Mouse (Mus musculus): ENCODE results near the gene Alg12.

- TF ChIP-seq CTCF (IDR thresholded peaks at IDR 0.05; ENCODE audit: low read depth, low read length) (no peak), POLR2A (IDR thresholded peaks at IDR 0.05; ENCODE audit: insufficient read depth, low read length) (no peak)
Observed at GRCm38 (mm10) chr15:88755761-88756160, 63.4 kb downstream of the Alg12 start.

Measured in ES-Bruce4 (cell line).